Mouse (Mus musculus) embryonic facial prominence, embryonic 13.5 days (tissue): ENCODE measurements around the gene Slk. TPM values are rescaled to one million over a fixed set of nuclear protein-coding genes. Genes with fewer than 3 reads are reported as not detected.

Source experiments
- ATAC-seq: fragments of 200-750 bp; cut with Nextera tagmentation; 2 replicates; pipeline ENCODE4 v1.8.0; 2017; ENCODE audit warnings: low read depth; ENCODE audit not compliant: insufficient number of reproducible peaks, insufficient read depth, low FRiP score, low TSS enrichment
- H3K27ac ChIP-seq: fragments of 300-500 bp; sonication (generic); 2 replicates; pipeline ENCODE4 v1.5.1; 2015; ENCODE audit warnings: moderate library complexity, mild to moderate bottlenecking, inconsistent platforms
- H3K27me3 ChIP-seq: fragments of 300-500 bp; sonication (generic); 2 replicates; pipeline ENCODE4 v1.6.1; 2015; ENCODE audit warnings: mild to moderate bottlenecking, inconsistent platforms
- H3K36me3 ChIP-seq: fragments of 300-500 bp; sonication (generic); 2 replicates; pipeline ENCODE4 v1.6.1; 2015; ENCODE audit warnings: mild to moderate bottlenecking, inconsistent platforms
- H3K4me1 ChIP-seq: fragments of 300-500 bp; sonication (generic); 2 replicates; pipeline ENCODE4 v1.6.1; 2015; ENCODE audit warnings: inconsistent platforms
- H3K4me2 ChIP-seq: fragments of 300-500 bp; sonication (generic); 2 replicates; pipeline ENCODE4 v1.6.1; 2015; ENCODE audit warnings: moderate library complexity, mild to moderate bottlenecking, inconsistent platforms
- H3K4me3 ChIP-seq: fragments of 300-500 bp; sonication (generic); 2 replicates; pipeline ENCODE4 v1.5.1; 2015; ENCODE audit warnings: mild to moderate bottlenecking, inconsistent platforms
- H3K9ac ChIP-seq: fragments of 300-500 bp; sonication (generic); 2 replicates; pipeline ENCODE4 v1.6.1; 2015; ENCODE audit warnings: mild to moderate bottlenecking, inconsistent platforms
- H3K9me3 ChIP-seq: fragments of 300-500 bp; sonication (generic); 2 replicates; pipeline ENCODE4 v1.6.1; 2016; ENCODE audit warnings: inconsistent platforms
- WGBS: fragments of 180-500 bp; shearing (Covaris S2); methylation state at CpG from one replicate; pipeline ENCODE4 v1.1.7; 2015; ENCODE audit warnings: mixed read lengths; 5-methylcytosine and 5-hydroxymethylcytosine counted together
- polyA plus RNA-seq: library from polyadenylated mRNA; unstranded; fragments of >200 nt; fragmentation: Nextera tagmentation; extraction: Ambion mirVana; gene quantifications from 2 replicates; pipeline ENCODE4 v1.2.1, GENCODE M21; 2015

Gene Slk
- polyA plus RNA-seq, 1 experiment from 2014 or later: 12.9 TPM

GRCm38 (mm10) chr19:47629068-47629467 is 49.6 kb downstream of the Slk start:
- H3K4me2 ChIP-seq: no peak overlapping the region
- peaks cover 39% of the 10 kb centered on the region for H3K36me3 ChIP-seq
- no peaks in the 10 kb centered on the region; the same call in 1 of the 2 replicates for H3K4me1 ChIP-seq
- no peak overlapping the region for H3K9ac ChIP-seq
- WGBS: 74% methylated on average over 5 of the region's 5 CpGs
- H3K9me3 ChIP-seq: no peaks in the 10 kb centered on the region
- no peaks in the 10 kb centered on the region for H3K27me3 ChIP-seq
- H3K27ac ChIP-seq: no peak overlapping the region
- no peak overlapping the region for H3K4me3 ChIP-seq
- ATAC-seq: no peak

GRCm38 (mm10) chr19:47630381-47630780 is 50.9 kb downstream of the Slk start:
- no peak overlapping the region for H3K9ac ChIP-seq
- no peak overlapping the region for H3K4me2 ChIP-seq
- H3K36me3 ChIP-seq: peaks cover 30% of the 10 kb centered on the region
- H3K9me3 ChIP-seq: no peaks in the 10 kb centered on the region
- H3K4me3 ChIP-seq: no peak overlapping the region
- WGBS: 71% methylated on average over 5 of the region's 5 CpGs
- no peaks in the 10 kb centered on the region; the same call in 1 of the 2 replicates for H3K4me1 ChIP-seq
- H3K27ac ChIP-seq: no peak overlapping the region
- ATAC-seq: no peak
- no peaks in the 10 kb centered on the region for H3K27me3 ChIP-seq

GRCm38 (mm10) chr19:47631799-47632198 is 52.3 kb downstream of the Slk start:
- Histone ChIP-seq H3K4me3 (no peak overlapping the region), H3K9ac (no peak overlapping the region), H3K27ac (no peak overlapping the region), H3K36me3 (peaks cover 33% of the 10 kb centered on the region), H3K4me2 (no peak overlapping the region), H3K9me3 (no peaks in the 10 kb centered on the region), H3K27me3 (no peaks in the 10 kb centered on the region), H3K4me1 (no peaks in the 10 kb centered on the region; the same call in 1 of the 2 replicates)
- 93% methylated on average over 5 of the region's 5 CpGs for WGBS
- no peak for ATAC-seq

- no peak for ATAC-seq
- no peak overlapping the region for H3K27ac ChIP-seq
- H3K4me2 ChIP-seq: no peak overlapping the region
- H3K9ac ChIP-seq: no peak overlapping the region
- WGBS: 94% methylated on average over 4 of the region's 4 CpGs
- H3K36me3 ChIP-seq: peaks cover 45% of the 10 kb centered on the region
- no peaks in the 10 kb centered on the region for H3K27me3 ChIP-seq
- no peaks in the 10 kb centered on the region; the same call in 1 of the 2 replicates for H3K4me1 ChIP-seq
- H3K9me3 ChIP-seq: no peaks in the 10 kb centered on the region
- no peak overlapping the region for H3K4me3 ChIP-seq
Observed at GRCm38 (mm10) chr19:47635380-47635779, 55.9 kb downstream of the Slk start.

GRCm38 (mm10) chr19:47643910-47644309 is 64.4 kb downstream of the Slk start:
- no peak for ATAC-seq
- 54% methylated on average over 2 of the region's 2 CpGs for WGBS
- Histone ChIP-seq H3K9me3 (no peaks in the 10 kb centered on the region), H3K27ac (no peak overlapping the region; the same call in 1 of the 2 replicates), H3K4me1 (no peaks in the 10 kb centered on the region), H3K4me3 (no peak overlapping the region), H3K9ac (no peak overlapping the region), H3K27me3 (no peaks in the 10 kb centered on the region), H3K36me3 (peaks cover 74% of the 10 kb centered on the region), H3K4me2 (no peak overlapping the region)

GRCm38 (mm10) chr19:47645583-47645982 is 66.1 kb downstream of the Slk start:
- Histone ChIP-seq H3K27me3 (no peaks in the 10 kb centered on the region), H3K9me3 (no peaks in the 10 kb centered on the region), H3K4me3 (no peak overlapping the region), H3K4me1 (no peaks in the 10 kb centered on the region), H3K9ac (no peak overlapping the region), H3K36me3 (peaks cover 62% of the 10 kb centered on the region), H3K27ac (no peak overlapping the region), H3K4me2 (no peak overlapping the region)
- WGBS: 77% methylated on average over 6 of the region's 6 CpGs
- no peak for ATAC-seq

GRCm38 (mm10) chr19:47646508-47647120 is 67.1 kb downstream of the Slk start:
- Histone ChIP-seq H3K4me2 (no peak overlapping the region), H3K9me3 (no peaks in the 10 kb centered on the region), H3K27me3 (no peaks in the 10 kb centered on the region), H3K4me3 (no peak overlapping the region), H3K9ac (no peak overlapping the region), H3K36me3 (peaks cover 51% of the 10 kb centered on the region), H3K27ac (no peak overlapping the region), H3K4me1 (no peaks in the 10 kb centered on the region)
- no peak for ATAC-seq
- 89% methylated on average over 6 of the region's 6 CpGs for WGBS

- 92% methylated on average over 6 of the region's 6 CpGs for WGBS
- H3K36me3 ChIP-seq: peaks cover 36% of the 10 kb centered on the region
- no peak overlapping the region for H3K4me3 ChIP-seq
- H3K4me2 ChIP-seq: no peak overlapping the region
- no peak overlapping the region for H3K27ac ChIP-seq
- no peaks in the 10 kb centered on the region for H3K27me3 ChIP-seq
- no peak overlapping the region for H3K9ac ChIP-seq
- no peak for ATAC-seq
- no peaks in the 10 kb centered on the region for H3K4me1 ChIP-seq
- no peaks in the 10 kb centered on the region for H3K9me3 ChIP-seq
Observed at GRCm38 (mm10) chr19:47649071-47649470, 69.6 kb downstream of the Slk start.

- WGBS: 85% methylated on average over 16 of the region's 16 CpGs
- no peak for ATAC-seq
Observed at GRCm38 (mm10) chr19:47650366-47651159, 71.1 kb downstream of the Slk start.

GRCm38 (mm10) chr19:47651160-47651480 is 71.6 kb downstream of the Slk start:
- no peaks in the 10 kb centered on the region for H3K27me3 ChIP-seq
- H3K4me1 ChIP-seq: no peaks in the 10 kb centered on the region
- no peak overlapping the region for H3K4me3 ChIP-seq
- H3K4me2 ChIP-seq: no peak overlapping the region
- no peaks in the 10 kb centered on the region for H3K9me3 ChIP-seq
- WGBS: 86% methylated on average over 5 of the region's 5 CpGs
- no peak overlapping the region for H3K9ac ChIP-seq
- H3K27ac ChIP-seq: no peak overlapping the region
- peaks cover 29% of the 10 kb centered on the region for H3K36me3 ChIP-seq
- ATAC-seq: no peak

More at GRCm38 (mm10) chr19:47650366-47651159, 71.1 kb downstream of the Slk start:
- H3K4me3 ChIP-seq: no peak overlapping the region
- H3K36me3 ChIP-seq: peaks cover 29% of the 10 kb centered on the region
- H3K4me2 ChIP-seq: no peak overlapping the region
- no peaks in the 10 kb centered on the region for H3K4me1 ChIP-seq
- H3K9ac ChIP-seq: no peak overlapping the region
- no peaks in the 10 kb centered on the region for H3K9me3 ChIP-seq
- no peak overlapping the region for H3K27ac ChIP-seq
- H3K27me3 ChIP-seq: no peaks in the 10 kb centered on the region

- Histone ChIP-seq H3K9me3 (no peaks in the 10 kb centered on the region), H3K4me2 (no peak overlapping the region), H3K36me3 (peaks cover 20% of the 10 kb centered on the region), H3K27me3 (no peaks in the 10 kb centered on the region), H3K9ac (no peak overlapping the region), H3K4me3 (no peak overlapping the region), H3K4me1 (no peaks in the 10 kb centered on the region), H3K27ac (no peak overlapping the region)
- 68% methylated on average over 8 of the region's 8 CpGs for WGBS
- ATAC-seq: no peak
Observed at GRCm38 (mm10) chr19:47652255-47652654, 72.8 kb downstream of the Slk start.

- H3K27me3 ChIP-seq: no peaks in the 10 kb centered on the region
- H3K36me3 ChIP-seq: peaks cover 11% of the 10 kb centered on the region
- ATAC-seq: no peak
- H3K4me1 ChIP-seq: no peaks in the 10 kb centered on the region
- no peak overlapping the region for H3K9ac ChIP-seq
- no peak overlapping the region for H3K4me3 ChIP-seq
- no peaks in the 10 kb centered on the region for H3K9me3 ChIP-seq
- no peak overlapping the region for H3K4me2 ChIP-seq
- 87% methylated on average over 8 of the region's 8 CpGs for WGBS
- H3K27ac ChIP-seq: no peak overlapping the region
Observed at GRCm38 (mm10) chr19:47653173-47653572, 73.7 kb downstream of the Slk start.
